Mouse (Mus musculus) bone marrow, adult 2 months (tissue): Measurements from ENCODE around the gene Nbas.

ENCODE experiments used
- CTCF ChIP-seq: fragments of 200-500 bp; IDR thresholded peaks from 2 replicates; pipeline ENCODE4 v1.5.1; 2011; ENCODE audit warnings: low read length, control low read depth; ENCODE audit not compliant: control insufficient read depth, insufficient read depth
- POLR2A ChIP-seq: fragments of 200-500 bp; IDR thresholded peaks from 2 replicates; pipeline ENCODE4 v1.6.1; 2011; ENCODE audit warnings: low read depth, mild to moderate bottlenecking, control low read depth, low read length, borderline replicate concordance; ENCODE audit not compliant: control insufficient read depth

DNA sequence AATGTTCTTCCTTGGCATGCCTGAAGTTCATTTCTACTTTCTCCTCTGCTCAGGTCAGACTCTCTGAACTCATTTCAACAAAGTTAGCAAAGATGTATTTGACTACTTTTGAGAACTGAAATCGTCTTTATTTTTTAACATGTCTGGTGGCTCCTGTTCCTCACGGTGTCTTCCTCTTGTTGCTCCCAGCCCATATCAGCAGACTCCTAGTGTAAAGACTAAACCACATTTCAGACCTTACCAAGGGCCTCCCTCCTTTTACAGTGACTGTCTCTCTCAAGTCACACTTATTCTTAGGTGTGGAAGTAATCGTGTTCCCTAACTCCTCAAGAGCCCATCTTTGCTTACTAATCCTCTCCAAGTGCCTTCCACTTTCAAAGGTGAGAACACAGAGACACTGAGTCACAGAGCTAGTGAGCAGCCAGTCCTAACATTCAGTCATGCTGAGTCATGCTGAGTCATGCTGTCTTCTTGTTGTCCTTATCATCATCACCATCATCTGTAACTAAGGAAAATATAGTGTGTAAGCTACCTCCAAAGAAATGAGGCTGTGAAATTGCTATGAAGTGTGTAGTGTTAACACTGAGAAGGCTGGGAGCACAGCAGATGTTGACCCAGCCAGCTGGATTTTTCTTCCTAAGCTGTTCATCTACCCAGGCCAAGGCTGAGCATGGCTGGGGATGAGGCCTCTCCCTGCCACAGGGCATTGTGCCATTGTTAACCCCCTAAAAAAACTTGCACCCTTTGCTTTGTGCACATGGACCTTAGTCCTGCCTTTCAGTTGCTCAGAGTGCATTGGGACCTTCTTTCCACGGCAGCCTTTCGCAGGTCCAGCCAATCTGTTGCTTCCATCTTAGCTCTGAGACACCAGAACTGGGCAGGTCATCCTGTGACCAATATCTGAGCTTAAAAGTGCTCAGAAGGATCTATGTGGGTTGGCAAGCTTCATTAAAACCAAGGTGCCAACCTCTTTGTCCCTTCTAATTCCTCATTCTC, 307.0 kb downstream of the Nbas start:
- no peak for TF ChIP-seq CTCF
- TF ChIP-seq POLR2A = no peak
